ENCODE assay signal across 11 mouse cellular contexts in genomic region chr19:55481308-55481707, GRCm38 (mm10).
DNase-seq lines count a peak whose midpoint lies in the region; ATAC-seq lines count a peak whose summit lies in the region.
"Had no signal": no experiment of that assay in that cellular context is flagged by ENCODE, and none has a peak within 500 bp of the region (broad histone marks: within the 10 kb centered on the region; RNA-seq: fewer than 3 reads in every experiment).

No protein-coding gene starts in this region.

- peaks cover 12% of the 10 kb centered on the region for H3K4me1 ChIP-seq in neural tube, embryonic 11.5 days (ENCODE audit: control insufficient read depth, insufficient read depth, low read length)
- peaks cover 10% of the 10 kb centered on the region for H3K4me1 ChIP-seq in hindbrain, embryonic 15.5 days (replicated peaks)
- H3K4me1 ChIP-seq in midbrain, embryonic 10.5 days = peaks cover 16% of the 10 kb centered on the region

- intact Hi-C loops in heart, postnatal 25 days (cut with DNase I) = no loop called here

- H3K9me3 ChIP-seq in neural tube, embryonic 11.5 days (ENCODE audit: control insufficient read depth, low read length) = no peaks in the 10 kb centered on the region
- no peaks in the 10 kb centered on the region for H3K9me3 ChIP-seq in hindbrain, embryonic 15.5 days
- no peaks in the 10 kb centered on the region for H3K9me3 ChIP-seq in midbrain, embryonic 10.5 days (replicated peaks)
- H3K9me3 ChIP-seq: embryonic facial prominence, embryonic 13.5 days had no signal

- WGBS in neural tube, embryonic 11.5 days = 13% methylated on average over 5 of the region's 5 CpGs
- 13% methylated on average over 5 of the region's 5 CpGs for whole genome bisulfite sequencing in hindbrain, embryonic 15.5 days
- WGBS in midbrain, embryonic 10.5 days = 54% methylated on average over 5 of the region's 5 CpGs

- H3K27ac ChIP-seq in neural tube, embryonic 11.5 days (ENCODE audit: low read depth, low read length) = peak overlapping the region; percentile 29; the same call in 1 of the 2 replicates
- H3K27ac ChIP-seq in hindbrain, embryonic 15.5 days (replicated peaks) = peak overlapping the region; percentile 42; the same call in 1 of the 2 replicates
- H3K27ac ChIP-seq in midbrain, embryonic 10.5 days (replicated peaks) = peak overlapping the region; percentile 55
- H3K27ac ChIP-seq: embryonic facial prominence, embryonic 13.5 days; liver, embryonic 14.5 days; stomach, postnatal 0 days had no signal

- H3K27me3 ChIP-seq in neural tube, embryonic 11.5 days (ENCODE audit: control insufficient read depth, insufficient read depth, low read length) = no peaks in the 10 kb centered on the region
- peaks cover 2% of the 10 kb centered on the region; the same call in 1 of the 2 replicates for H3K27me3 ChIP-seq in hindbrain, embryonic 15.5 days
- no peaks in the 10 kb centered on the region for H3K27me3 ChIP-seq in midbrain, embryonic 10.5 days (ENCODE audit: low read depth, poor library complexity, severe bottlenecking)
- H3K27me3 ChIP-seq: CH12.LX; embryonic facial prominence, embryonic 13.5 days had no signal

- DNase-seq in neural tube, embryonic 11.5 days (ENCODE audit: low spot score) = peak; percentile 63
- no peak for DNase-seq in neural tube, embryonic 10.5 days (ENCODE audit: extremely low spot score, low spot score)
- no peak for DNase-seq in midbrain, embryonic 10.5 days (ENCODE audit: low spot score)
- no peak for DNase-seq in heart, postnatal 25 days (ENCODE audit: low spot score)
- DNase-seq in Muller cell, postnatal 12 days (ENCODE audit: inconsistent ontology term) = no peak

- no peaks in the 10 kb centered on the region for H3K36me3 ChIP-seq in neural tube, embryonic 11.5 days (ENCODE audit: control insufficient read depth, insufficient read depth, low read length)
- no peaks in the 10 kb centered on the region for H3K36me3 ChIP-seq in hindbrain, embryonic 15.5 days
- H3K36me3 ChIP-seq in midbrain, embryonic 10.5 days = no peaks in the 10 kb centered on the region
- H3K36me3 ChIP-seq: embryonic facial prominence, embryonic 13.5 days had no signal

- H3K9ac ChIP-seq in neural tube, embryonic 11.5 days (ENCODE audit: low read length) = no peak overlapping the region
- no peak overlapping the region for H3K9ac ChIP-seq in hindbrain, embryonic 15.5 days
- H3K9ac ChIP-seq: embryonic facial prominence, embryonic 13.5 days; liver, embryonic 14.5 days had no signal

- no peak overlapping the region for H3K4me3 ChIP-seq in neural tube, embryonic 11.5 days (ENCODE audit: low read depth, low read length)
- H3K4me3 ChIP-seq in hindbrain, embryonic 15.5 days = no peak overlapping the region
- H3K4me3 ChIP-seq in midbrain, embryonic 10.5 days = no peak overlapping the region
- H3K4me3 ChIP-seq: embryonic facial prominence, embryonic 13.5 days had no signal

- peak; percentile 78; the same call in 1 of the 2 replicates for ATAC-seq in neural tube, embryonic 11.5 days (ENCODE audit: insufficient read depth, low FRiP score, low TSS enrichment)
- ATAC-seq in hindbrain, embryonic 15.5 days (ENCODE audit: low FRiP score, low read depth) = no peak
- ATAC-seq in cerebellum, adult (ENCODE audit: insufficient number of reproducible peaks, low FRiP score, low TSS enrichment) = no peak

- no peak overlapping the region for H3K4me2 ChIP-seq in neural tube, embryonic 11.5 days (ENCODE audit: low read depth)
- H3K4me2 ChIP-seq in hindbrain, embryonic 15.5 days = no peak overlapping the region
- H3K4me2 ChIP-seq: embryonic facial prominence, embryonic 13.5 days had no signal
